Mouse (Mus musculus) forebrain, embryonic 16.5 days (tissue): ENCODE data around the gene Ddx46. TPM values are rescaled to one million over a fixed set of nuclear protein-coding genes. Genes with fewer than 3 reads are reported as not detected.
A peak's percentile ranks its signal among the peaks of the same experiment; 100 is the strongest.
"Not testable (repeated sequence)": the region's sequence is repeated elsewhere in the genome, so short reads cannot be mapped to it uniquely, and the experiment has no call there.

Experiments
- ATAC-seq: fragments of 200-750 bp; cut with Nextera tagmentation; 2 replicates; pipeline ENCODE4 v1.8.0; 2017; ENCODE audit warnings: mild to moderate bottlenecking, moderate library complexity
- H3K27ac ChIP-seq: fragments of 300-500 bp; sonication (generic); 2 replicates; pipeline ENCODE4 v1.5.1; 2014; ENCODE audit warnings: low read length, control low read depth
- H3K27me3 ChIP-seq: fragments of 300-500 bp; sonication (generic); replicated peaks from 2 replicates; pipeline ENCODE4 v1.6.1; 2014; ENCODE audit warnings: low read length; ENCODE audit not compliant: control insufficient read depth, insufficient read depth
- H3K36me3 ChIP-seq: fragments of 300-500 bp; sonication (generic); 2 replicates; pipeline ENCODE4 v1.6.1; 2014; ENCODE audit not compliant: control insufficient read depth, insufficient read depth
- H3K4me1 ChIP-seq: fragments of 300-500 bp; sonication (generic); replicated peaks from 2 replicates; pipeline ENCODE4 v1.6.1; 2014; ENCODE audit warnings: low read length; ENCODE audit not compliant: control insufficient read depth, insufficient read depth
- H3K4me2 ChIP-seq: fragments of 300-500 bp; sonication (generic); 2 replicates; pipeline ENCODE4 v1.6.1; 2014; ENCODE audit warnings: mild to moderate bottlenecking, low read length, control low read depth
- H3K4me3 ChIP-seq: fragments of 300-500 bp; sonication (generic); replicated peaks from 2 replicates; pipeline ENCODE4 v1.5.1; 2014; ENCODE audit warnings: mild to moderate bottlenecking, low read length, control low read depth
- H3K9ac ChIP-seq: fragments of 300-500 bp; sonication (generic); replicated peaks from 2 replicates; pipeline ENCODE4 v1.6.1; 2014; ENCODE audit warnings: low read depth, low read length, control low read depth
- H3K9me3 ChIP-seq: fragments of 300-500 bp; sonication (generic); 2 replicates; pipeline ENCODE4 v1.6.1; 2016; ENCODE audit warnings: low read length; ENCODE audit not compliant: control insufficient read depth
- WGBS: fragments of 180-500 bp; shearing (Covaris S2); extraction: QIAGEN DNeasy Blood & Tissue Kit; methylation state at CpG from one replicate; pipeline ENCODE4 v1.1.7; 2014; 5-methylcytosine and 5-hydroxymethylcytosine counted together
- polyA plus RNA-seq: library from polyadenylated mRNA; unstranded; fragments of >200 nt; fragmentation: Nextera tagmentation; extraction: Ambion mirVana; gene quantifications from 2 replicates; pipeline ENCODE4 v1.2.1, GENCODE M21; 2015

Gene Ddx46
- polyA plus RNA-seq, 1 experiment from 2014 or later = 34.2 TPM

- Histone ChIP-seq H3K27me3 (no peaks in the 10 kb centered on the region), H3K4me2 (no peak overlapping the region), H3K36me3 (peaks cover 16% of the 10 kb centered on the region), H3K9me3 (no peaks in the 10 kb centered on the region), H3K4me3 (no peak overlapping the region), H3K4me1 (peaks cover 9% of the 10 kb centered on the region), H3K9ac (no peak overlapping the region), H3K27ac (no peak overlapping the region)
- WGBS = 4% methylated on average over 3 of the region's 3 CpGs
- ATAC-seq = no peak
Observed at GRCm38 (mm10) chr13:55601611-55602010, 33.2 kb upstream of the Ddx46 start.

GRCm38 (mm10) chr13:55604606-55605005, 30.2 kb upstream of the Ddx46 start:
- peaks cover 7% of the 10 kb centered on the region; the same call in 1 of the 2 replicates for H3K36me3 ChIP-seq
- no peak for ATAC-seq

GRCm38 (mm10) chr13:55606899-55607623, 27.8 kb upstream of the Ddx46 start:
- WGBS = 82% methylated on average over 10 of the region's 10 CpGs
- Histone ChIP-seq H3K4me2 (no peak overlapping the region), H3K4me1 (no peaks in the 10 kb centered on the region), H3K9me3 (no peaks in the 10 kb centered on the region), H3K9ac (no peak overlapping the region), H3K27ac (no peak overlapping the region), H3K27me3 (no peaks in the 10 kb centered on the region), H3K4me3 (no peak overlapping the region), H3K36me3 (peaks cover 7% of the 10 kb centered on the region; the same call in 1 of the 2 replicates)
- ATAC-seq = no peak

More at GRCm38 (mm10) chr13:55604606-55605005, 30.2 kb upstream of the Ddx46 start:
- no peaks in the 10 kb centered on the region for H3K27me3 ChIP-seq
- no peak overlapping the region for H3K27ac ChIP-seq
- H3K9ac ChIP-seq = no peak overlapping the region
- H3K4me3 ChIP-seq = no peak overlapping the region
- H3K9me3 ChIP-seq = no peaks in the 10 kb centered on the region
- no peak overlapping the region for H3K4me2 ChIP-seq
- H3K4me1 ChIP-seq = peaks cover 6% of the 10 kb centered on the region
- WGBS = 97% methylated on average over 3 of the region's 3 CpGs

GRCm38 (mm10) chr13:55607624-55608006, 27.2 kb upstream of the Ddx46 start:
- 93% methylated on average over 2 of the region's 2 CpGs for WGBS
- ATAC-seq = no peak
- no peak overlapping the region for H3K27ac ChIP-seq
- no peaks in the 10 kb centered on the region for H3K27me3 ChIP-seq
- H3K36me3 ChIP-seq = peaks cover 7% of the 10 kb centered on the region; the same call in 1 of the 2 replicates
- no peak overlapping the region for H3K9ac ChIP-seq
- H3K9me3 ChIP-seq = no peaks in the 10 kb centered on the region
- H3K4me2 ChIP-seq = no peak overlapping the region
- no peak overlapping the region for H3K4me3 ChIP-seq
- no peaks in the 10 kb centered on the region for H3K4me1 ChIP-seq

GRCm38 (mm10) chr13:55611996-55612395, 22.8 kb upstream of the Ddx46 start:
- no peak overlapping the region for H3K4me3 ChIP-seq
- H3K36me3 ChIP-seq = 0 out of 2 replicates have a peak, but pooled peaks cover 2% of the 10 kb centered on the region
- H3K4me2 ChIP-seq = no peak overlapping the region
- WGBS = 90% methylated on average over 7 of the region's 7 CpGs
- no peak for ATAC-seq
- no peak overlapping the region for H3K27ac ChIP-seq
- H3K9me3 ChIP-seq = no peaks in the 10 kb centered on the region
- no peaks in the 10 kb centered on the region for H3K27me3 ChIP-seq
- H3K9ac ChIP-seq = no peak overlapping the region
- no peaks in the 10 kb centered on the region for H3K4me1 ChIP-seq

- ATAC-seq = no peak
- WGBS = 44% methylated on average over 5 of the region's 5 CpGs
- Histone ChIP-seq H3K4me1 (no peaks in the 10 kb centered on the region), H3K9me3 (no peaks in the 10 kb centered on the region), H3K9ac (no peak overlapping the region), H3K4me2 (no peak overlapping the region), H3K4me3 (no peak overlapping the region), H3K27me3 (no peaks in the 10 kb centered on the region), H3K27ac (no peak overlapping the region), H3K36me3 (0 out of 2 replicates have a peak, but pooled peaks cover 2% of the 10 kb centered on the region)
Observed at GRCm38 (mm10) chr13:55613471-55613870, 21.4 kb upstream of the Ddx46 start.

GRCm38 (mm10) chr13:55619328-55619727, 15.5 kb upstream of the Ddx46 start:
- Histone ChIP-seq H3K9me3 (no peaks in the 10 kb centered on the region), H3K4me2 (no peak overlapping the region), H3K36me3 (no peaks in the 10 kb centered on the region), H3K27ac (no peak overlapping the region), H3K4me3 (no peak overlapping the region), H3K4me1 (peaks cover 16% of the 10 kb centered on the region), H3K9ac (no peak overlapping the region), H3K27me3 (no peaks in the 10 kb centered on the region)
- no peak for ATAC-seq
- WGBS = 95% methylated on average over 4 of the region's 4 CpGs

- no peaks in the 10 kb centered on the region for H3K9me3 ChIP-seq
- H3K36me3 ChIP-seq = peaks cover 1% of the 10 kb centered on the region; the same call in 1 of the 2 replicates
- H3K27ac ChIP-seq = no peak overlapping the region
- 85% methylated on average over 2 of the region's 2 CpGs for WGBS
- H3K4me1 ChIP-seq = peaks cover 23% of the 10 kb centered on the region
- H3K9ac ChIP-seq = no peak overlapping the region
- H3K4me3 ChIP-seq = no peak overlapping the region
- H3K27me3 ChIP-seq = no peaks in the 10 kb centered on the region
- H3K4me2 ChIP-seq = no peak overlapping the region
- ATAC-seq = no peak
Observed at GRCm38 (mm10) chr13:55620275-55620674, 14.6 kb upstream of the Ddx46 start.

GRCm38 (mm10) chr13:55622156-55622648, 12.6 kb upstream of the Ddx46 start:
- Histone ChIP-seq H3K4me2 (peak overlapping the region; percentile 70), H3K27ac (peak overlapping the region; percentile 91), H3K4me1 (peaks cover 26% of the 10 kb centered on the region), H3K9ac (peak overlapping the region; percentile 77), H3K4me3 (peak overlapping the region; percentile 73)
- H3K9me3 ChIP-seq, H3K36me3 ChIP-seq, H3K27me3 ChIP-seq: not testable (repeated sequence)
- 24% methylated on average over 20 of the region's 20 CpGs for WGBS
- peak; percentile 3; the same call in 1 of the 2 replicates for ATAC-seq
